Mouse (Mus musculus): ENCODE data around the gene Gm28374. TPM values are rescaled to one million over a fixed set of nuclear protein-coding genes. Genes with fewer than 3 reads are reported as not detected.

Gm28374 gene
- total RNA-seq, 2 experiments from 2014 or later = not detected

DNA sequence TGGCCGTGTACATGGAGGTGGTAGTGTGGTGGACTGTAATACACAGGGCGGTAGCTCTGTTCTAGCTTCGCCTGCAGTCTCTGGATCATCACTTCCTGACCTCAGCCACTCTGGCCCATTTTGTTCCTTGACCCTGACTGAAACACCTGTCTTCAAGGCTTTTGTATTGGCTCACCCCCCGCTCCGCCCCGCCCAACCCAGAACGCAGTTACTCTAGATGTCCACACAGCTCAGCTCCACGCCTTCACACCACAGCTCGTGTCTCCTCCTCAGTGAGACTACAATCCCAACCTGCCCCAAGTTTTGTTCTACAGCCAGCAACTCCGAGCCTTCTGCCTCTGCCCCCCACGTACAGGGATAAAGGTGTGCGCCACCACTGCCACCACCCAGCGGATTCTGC is 6.8 kb upstream of the Gm28374 start:
- ATAC-seq (replicated peaks; ENCODE audit: poor library complexity) = no peak

DNA sequence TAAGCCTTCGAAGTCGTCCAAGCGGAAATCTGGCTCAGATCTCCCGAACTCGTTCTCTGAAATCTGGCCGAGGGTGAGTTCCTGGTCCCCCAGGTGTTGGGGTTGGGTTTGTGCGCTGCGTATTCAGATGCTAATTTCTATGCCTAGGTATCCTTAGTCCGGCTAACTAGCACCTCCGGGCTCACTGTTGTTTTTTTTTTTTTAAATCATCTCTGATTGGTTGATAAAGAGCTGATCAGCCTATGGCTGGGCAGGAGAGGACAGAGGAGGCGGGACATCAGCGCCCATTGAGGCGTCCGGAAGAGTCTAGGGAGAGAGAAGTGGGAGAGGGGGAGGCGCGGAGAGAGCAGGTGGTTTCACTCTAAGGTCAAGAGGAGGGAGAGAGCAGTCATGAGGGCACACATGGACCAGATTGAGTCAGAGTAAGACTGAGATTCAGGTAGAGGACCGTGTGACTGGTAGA is 3.4 kb upstream of the Gm28374 start:
- ATAC-seq (replicated peaks; ENCODE audit: poor library complexity) = peak; percentile 82

DNA sequence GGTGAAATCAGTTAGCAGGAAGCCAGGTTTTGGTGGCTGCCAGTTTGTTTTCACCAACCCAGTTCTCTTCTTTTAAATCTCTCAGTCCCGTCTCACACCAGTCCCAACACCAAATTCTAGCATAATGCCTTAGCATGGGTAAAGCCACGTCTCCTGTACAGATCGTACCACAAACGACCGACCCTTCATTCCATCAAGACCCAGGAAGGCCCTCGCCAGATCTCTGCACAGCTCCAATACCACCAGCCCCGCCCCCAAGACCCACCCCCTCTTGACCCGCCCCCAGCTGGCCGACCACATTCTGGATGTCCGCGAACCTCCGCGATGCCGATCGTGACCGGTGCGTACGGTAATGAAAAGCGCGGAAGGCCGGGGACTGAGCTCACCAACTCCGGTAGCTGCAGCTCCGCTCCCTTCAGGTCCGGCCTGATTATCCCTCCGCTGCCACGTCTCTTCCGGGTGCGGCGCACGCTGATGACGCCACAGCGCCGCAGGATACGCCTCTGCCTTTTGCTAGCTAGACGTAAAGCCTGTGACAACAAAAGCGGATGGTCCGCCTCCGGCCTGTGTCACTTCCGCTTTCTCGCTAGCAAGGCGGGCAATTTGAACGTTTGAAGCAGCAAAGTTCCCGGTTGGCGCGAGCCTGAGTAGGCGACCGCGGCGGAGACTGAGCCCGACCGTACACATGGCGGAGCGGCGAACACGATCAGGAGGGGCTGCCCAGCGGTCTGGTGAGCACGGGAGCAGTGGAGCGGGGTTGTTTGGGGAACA is 2.6 kb upstream of the Gm28374 start, which contains the start of the genes Zfpl1 and Cdca5:
Gene Zfpl1 (minus strand): TSS at position 479 of the 771 bp plus-strand sequence.
Gene Cdca5 (plus strand): TSS at position 506 of the 771 bp plus-strand sequence.
- peak; percentile 95 for ATAC-seq (replicated peaks; ENCODE audit: poor library complexity)

DNA sequence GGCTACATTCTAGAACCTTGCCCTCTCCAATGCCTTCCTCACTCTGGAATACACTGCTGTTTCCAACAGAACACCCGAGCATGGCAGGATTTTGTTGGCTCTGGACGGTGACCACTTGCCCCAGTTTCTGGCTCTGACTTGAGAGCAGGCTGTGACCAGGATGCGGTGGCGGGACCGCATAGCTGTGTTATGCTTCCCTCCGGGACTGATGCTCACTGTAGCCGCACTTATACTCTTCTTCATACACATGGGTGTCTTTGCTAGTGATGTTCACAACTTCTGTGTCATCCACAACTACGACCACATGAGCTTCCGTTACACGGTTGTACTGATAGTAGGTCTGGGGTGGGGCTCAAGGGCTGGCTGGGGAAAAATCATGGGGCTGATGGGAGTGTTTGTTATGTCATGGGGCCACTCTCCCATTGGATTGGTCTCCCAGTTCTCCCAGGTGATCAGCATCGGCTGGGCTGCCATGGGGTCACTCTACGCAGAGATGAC is 2.0 kb downstream of the Gm28374 start, which contains the start of gene Tmem262:
Gene Tmem262 (plus strand): TSS at position 51 of the 498 bp plus-strand sequence.
- ATAC-seq (replicated peaks; ENCODE audit: poor library complexity) = no peak

DNA sequence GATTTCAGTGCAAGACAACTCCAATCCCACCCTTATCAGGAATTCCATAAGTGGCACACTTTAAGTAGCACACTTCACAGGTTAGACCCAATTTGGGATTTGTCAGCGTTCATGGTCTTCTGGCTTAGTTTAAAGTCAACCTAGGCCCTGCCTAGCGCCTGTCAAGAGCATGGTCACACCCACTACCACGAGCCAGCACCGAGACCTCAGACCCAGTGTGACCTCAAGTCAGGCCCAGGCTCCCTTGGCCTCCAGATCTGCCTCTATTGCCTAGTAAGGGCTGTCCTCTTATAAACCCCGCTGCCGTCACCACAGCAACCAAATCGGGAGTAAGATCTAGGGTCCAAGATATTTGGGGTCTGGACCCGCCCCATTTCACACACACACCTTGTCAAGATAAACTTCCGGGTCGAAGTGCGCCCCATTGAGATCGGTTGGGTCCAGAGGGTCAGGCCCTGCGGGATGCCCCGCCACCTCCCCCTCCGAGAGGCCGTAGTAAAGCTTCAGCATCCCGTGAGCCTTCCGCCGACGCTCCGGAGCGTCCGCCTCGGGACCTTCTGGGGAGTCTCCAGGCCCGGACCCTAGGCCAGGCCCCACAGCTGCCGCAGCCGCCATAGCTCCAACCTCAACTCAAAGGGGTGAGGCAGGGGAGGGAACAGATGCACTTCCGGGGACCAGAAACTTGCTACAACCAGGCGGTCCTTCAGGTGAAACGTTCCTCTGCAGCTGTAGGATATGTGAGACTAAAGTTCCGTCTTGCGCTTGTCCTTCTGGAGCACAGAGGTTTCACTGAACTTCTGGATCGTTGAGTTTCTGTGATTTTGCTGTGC is 5.3 kb downstream of the Gm28374 start, which contains the start of gene Vps51:
Gene Vps51 (minus strand): TSS at position 668 of the 830 bp plus-strand sequence.
- ATAC-seq (replicated peaks; ENCODE audit: poor library complexity) = peak; percentile 99

DNA sequence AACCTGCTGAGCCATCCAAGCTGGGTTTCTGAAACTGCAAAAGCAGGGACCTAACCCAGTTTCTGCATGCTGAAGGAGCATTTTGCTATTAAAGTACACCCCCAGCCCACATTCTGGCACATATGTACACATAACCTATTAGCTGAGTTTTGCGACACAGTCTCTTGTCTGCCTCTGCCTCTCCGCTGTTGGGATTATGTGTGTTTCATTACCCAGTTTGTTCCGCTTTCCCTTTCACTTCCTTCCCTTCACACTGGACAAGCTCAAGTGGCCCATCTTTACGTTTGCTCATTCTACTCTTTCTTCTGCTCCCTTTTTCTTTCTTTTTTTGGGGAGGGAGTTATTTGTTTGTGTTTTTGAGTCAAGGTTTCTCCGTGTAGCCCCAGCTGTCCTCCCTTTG is 8.2 kb downstream of the Gm28374 start:
- ATAC-seq (replicated peaks; ENCODE audit: poor library complexity) = no peak

DNA sequence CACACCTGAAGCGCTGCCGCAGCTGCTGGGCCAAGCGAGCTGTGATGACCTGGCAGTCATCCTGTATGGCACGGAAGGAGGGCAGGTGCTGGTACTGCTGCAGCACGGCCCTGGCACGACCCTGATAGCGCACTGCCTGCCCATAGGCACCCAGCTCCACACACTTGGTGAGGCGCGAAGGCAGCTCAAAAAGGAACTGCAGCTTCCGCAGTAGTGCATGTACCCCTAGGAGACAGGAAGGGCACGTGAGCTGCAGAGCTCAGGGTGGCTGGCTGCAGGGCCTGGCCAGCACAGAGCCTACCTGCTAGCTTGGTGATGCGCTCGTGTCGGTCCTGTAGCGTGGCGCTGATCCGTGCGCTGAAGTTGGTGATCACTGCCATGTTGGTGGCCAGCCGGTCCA is 10.8 kb downstream of the Gm28374 start:
- no peak for ATAC-seq (replicated peaks; ENCODE audit: poor library complexity)

DNA sequence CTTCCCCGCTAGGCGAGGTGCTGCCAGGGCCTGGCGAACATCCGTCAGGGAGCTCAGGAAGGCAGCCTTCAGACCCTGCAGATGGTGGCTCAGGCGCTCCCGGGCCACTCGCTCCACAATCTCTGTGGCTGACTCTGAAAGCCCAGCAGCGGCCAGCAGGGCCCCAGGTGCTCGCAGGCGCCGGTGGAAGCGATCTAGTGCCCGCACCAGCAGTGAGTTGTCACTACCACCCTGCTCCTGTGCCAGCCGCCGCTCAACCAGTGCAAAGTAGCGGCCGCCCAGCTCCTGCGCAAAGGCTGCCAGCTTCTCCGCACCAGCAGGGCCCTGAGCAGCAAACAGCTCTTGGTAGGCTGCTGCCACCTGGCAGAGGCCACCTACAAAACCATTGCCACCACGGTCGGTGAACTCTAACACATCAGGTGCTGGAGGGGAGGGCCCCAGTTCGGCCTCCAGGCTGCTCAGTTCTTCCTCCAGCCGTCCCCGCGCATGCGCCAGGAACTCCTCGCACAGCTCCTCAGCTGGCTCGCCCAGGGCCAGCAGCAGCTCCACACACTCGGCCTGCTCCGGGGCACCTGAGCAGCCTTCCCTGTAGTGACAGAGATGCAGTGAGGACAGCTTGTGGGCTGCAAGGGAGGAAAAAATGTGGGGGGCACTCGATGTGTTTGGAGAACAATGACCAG is 11.3 kb downstream of the Gm28374 start:
- ATAC-seq (replicated peaks; ENCODE audit: poor library complexity) = no peak

DNA sequence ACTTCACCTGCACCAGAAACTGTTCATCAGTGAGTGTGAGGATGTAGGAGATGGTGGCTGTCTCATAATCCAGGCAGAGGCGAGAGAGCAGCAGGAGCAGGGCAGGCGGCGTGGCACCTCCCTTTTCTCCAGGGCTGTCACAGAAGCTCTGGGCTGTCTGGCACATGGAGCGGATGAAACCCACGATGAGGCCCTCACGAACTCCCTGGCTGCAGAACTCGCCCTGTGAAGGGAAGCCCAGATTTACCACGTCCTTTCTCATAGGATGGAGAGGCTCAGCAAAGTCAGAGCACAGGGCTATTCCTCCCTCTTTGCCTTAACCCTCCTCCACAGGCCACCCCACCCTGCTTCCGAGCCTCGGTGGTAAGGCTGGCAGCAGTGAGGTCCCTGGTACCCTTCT is 12.2 kb downstream of the Gm28374 start:
- ATAC-seq (replicated peaks; ENCODE audit: poor library complexity) = no peak

DNA sequence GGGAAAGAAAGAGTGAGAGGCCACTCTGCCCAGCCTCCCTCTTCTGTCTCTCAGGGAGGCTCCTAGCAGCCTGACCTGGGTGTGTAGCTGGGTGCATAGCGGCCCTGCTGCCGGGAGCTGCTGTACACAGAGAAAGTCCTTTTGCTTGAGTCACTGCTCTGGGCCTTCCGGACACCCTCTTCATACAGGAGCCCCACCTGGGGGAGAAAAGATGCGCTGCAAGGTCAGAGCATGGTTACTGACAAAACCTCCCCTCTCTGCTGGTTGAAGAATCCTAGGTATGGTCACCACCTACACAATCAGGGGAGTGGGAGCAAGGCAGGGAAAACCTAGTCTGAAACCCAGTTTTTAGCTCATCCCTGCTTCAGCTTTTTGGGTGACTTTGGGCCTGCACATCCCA is 13.1 kb downstream of the Gm28374 start:
- ATAC-seq (replicated peaks; ENCODE audit: poor library complexity) = no peak

DNA sequence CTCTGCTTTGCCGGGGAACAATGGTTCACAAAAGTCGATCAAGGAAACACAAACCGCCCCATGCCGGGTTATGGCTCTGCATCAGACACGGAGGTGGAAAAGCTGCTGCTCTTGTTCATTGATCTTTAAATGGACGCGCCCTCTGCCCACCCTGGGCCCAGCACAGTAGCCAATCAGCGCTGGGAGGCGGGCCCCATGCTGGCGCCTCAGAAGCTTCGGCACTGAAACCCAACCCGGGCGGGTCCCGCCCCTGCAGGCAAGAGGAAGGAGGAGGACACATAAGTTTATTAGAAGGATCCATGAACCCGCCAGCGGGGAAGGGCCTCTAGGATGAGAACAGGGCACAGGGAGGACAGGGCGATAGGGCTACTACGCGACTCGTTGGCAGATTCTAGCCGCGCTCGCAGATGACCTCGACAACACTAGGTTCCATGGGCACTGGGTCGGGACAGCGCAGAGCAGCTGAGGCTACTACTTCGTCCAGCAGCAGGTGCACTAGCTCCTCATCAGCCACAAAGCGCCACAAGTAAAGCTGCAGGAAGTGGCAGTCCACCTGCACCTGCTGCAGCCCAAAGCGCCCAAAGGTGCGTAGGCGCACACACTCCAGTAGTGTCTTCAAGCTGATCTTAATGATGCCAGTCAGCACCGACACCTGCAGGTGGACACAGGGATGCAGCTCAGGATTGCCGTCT is 14.2 kb downstream of the Gm28374 start, which contains the start of gene Tm7sf2:
Gene Tm7sf2 (minus strand): TSS at position 650 of the 692 bp plus-strand sequence.
- ATAC-seq (replicated peaks; ENCODE audit: poor library complexity) = peak; percentile 87

DNA sequence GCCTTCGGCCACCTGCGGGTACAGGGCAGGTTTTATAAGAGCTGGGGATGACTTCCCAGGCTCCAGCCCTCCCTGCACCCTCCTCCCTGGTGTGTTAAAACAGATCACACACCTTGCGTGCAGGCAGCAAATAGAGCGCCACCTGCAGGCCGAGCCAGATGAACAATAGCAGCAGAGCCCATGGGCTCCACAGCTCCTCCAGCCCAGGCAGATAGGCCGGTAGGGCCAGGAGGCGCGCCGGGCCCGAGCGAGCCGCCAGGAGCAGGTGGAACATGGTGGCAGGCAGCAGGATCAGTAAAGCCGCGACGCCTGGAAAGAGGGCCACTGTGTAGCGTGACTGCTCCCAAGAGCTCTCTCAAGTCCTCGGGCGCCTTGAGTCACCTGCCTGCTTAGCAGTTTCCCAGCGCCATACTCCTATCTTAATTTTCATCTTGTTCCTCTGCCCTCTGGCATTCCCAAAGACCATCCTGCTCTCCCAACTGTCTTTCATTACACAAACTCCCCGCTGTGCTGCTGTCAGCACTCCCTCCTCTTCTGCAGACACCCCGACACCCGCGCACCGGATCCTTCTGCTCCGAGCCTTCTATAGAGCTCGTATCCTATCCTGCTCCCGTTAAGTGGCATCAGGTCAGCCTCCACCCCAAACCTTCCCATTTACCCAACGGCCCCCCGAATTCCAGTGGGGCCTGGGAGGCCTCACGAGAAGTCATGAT is 14.9 kb downstream of the Gm28374 start:
- peak; percentile 81 for ATAC-seq (replicated peaks; ENCODE audit: poor library complexity)

DNA sequence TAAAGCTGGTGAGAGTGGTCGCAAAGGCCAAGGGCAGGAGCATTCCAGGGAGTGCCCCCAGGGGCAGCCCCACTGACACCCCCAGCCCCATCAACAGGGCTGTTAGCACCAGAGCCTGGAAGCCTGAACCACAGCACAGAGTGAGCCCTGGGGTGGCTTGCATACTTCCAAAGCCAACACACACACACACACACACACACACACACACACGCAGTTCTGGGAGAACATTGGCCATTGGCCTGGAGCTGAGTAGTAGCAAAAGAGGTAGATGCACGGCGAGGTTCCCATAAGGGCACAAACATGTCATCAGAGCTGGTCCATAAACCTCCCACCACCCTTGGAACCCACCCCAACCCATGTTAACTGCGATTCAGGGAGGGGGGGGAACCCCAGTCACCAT is 15.5 kb downstream of the Gm28374 start:
- no peak for ATAC-seq (replicated peaks; ENCODE audit: poor library complexity)

DNA sequence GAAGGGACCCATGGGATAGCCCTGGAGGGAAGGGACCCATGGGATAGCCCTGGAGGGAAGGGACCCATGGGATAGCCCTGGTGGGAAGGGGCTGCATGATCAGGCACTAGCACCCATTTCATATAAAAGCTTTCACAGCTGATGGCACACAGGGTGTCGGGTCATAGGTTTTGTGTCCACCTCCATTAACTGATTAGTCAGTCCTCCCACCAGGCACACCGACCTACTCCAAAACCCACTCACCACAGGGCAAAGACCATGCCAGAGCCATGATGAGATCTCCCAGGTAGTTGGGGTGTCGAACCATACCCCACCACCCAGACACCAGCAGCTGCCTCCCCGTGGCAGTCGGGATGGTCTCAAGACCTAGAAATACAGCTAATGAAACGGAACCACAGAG is 19.0 kb downstream of the Gm28374 start:
- ATAC-seq (replicated peaks; ENCODE audit: poor library complexity) = no peak

DNA sequence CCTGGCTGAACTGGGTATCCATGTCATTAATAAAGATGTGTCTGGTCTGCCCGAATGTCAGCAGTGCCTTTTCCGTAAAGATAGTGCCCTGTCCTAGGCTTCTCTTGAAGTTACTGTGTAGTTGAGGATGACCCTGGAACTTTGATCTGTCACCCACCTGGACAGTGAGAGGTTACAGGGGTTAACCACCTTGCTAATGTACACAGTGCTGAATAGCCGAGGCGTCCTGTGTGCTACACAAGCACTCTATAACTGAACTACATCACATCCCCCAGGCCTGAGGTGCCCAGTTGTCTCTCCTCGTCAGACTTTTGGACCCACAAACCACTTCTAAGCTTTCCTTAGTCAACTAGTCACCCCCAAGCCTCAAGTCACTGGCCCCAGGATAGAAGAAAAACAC is 19.6 kb downstream of the Gm28374 start:
- no peak for ATAC-seq (replicated peaks; ENCODE audit: poor library complexity)

DNA sequence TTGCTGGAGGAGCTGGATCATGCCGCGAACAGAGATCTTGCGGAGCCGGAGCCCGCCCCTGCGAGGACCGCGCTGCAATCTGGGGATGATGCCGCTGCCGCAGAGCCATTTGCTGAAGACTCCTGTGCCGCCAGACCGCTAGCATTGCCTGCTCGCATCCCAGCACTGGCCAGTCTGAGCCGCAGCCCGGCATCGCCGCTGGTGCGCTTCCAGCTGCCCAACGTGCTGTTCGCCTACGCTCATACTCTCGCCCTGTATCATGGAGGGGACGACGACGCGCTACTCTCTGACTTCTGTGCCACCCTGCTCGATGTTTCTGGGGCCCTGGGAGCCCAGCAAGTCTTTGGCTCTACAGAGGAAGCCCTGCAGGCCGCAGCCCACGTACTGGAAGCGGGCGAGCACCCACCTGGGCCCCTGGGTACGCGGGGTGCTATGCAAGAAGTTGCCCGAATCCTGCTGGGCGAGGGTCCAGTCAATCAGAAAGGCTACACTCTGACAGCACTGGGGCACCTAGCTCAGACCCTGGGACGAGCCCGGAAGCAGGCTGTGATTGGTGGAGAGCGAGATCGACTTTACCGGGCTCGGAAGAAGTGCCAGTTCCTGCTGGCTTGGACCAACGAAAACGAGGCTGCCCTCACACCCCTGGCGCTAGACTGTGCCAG is 20.3 kb downstream of the Gm28374 start:
- peak; percentile 40 for ATAC-seq (replicated peaks; ENCODE audit: poor library complexity)

DNA sequence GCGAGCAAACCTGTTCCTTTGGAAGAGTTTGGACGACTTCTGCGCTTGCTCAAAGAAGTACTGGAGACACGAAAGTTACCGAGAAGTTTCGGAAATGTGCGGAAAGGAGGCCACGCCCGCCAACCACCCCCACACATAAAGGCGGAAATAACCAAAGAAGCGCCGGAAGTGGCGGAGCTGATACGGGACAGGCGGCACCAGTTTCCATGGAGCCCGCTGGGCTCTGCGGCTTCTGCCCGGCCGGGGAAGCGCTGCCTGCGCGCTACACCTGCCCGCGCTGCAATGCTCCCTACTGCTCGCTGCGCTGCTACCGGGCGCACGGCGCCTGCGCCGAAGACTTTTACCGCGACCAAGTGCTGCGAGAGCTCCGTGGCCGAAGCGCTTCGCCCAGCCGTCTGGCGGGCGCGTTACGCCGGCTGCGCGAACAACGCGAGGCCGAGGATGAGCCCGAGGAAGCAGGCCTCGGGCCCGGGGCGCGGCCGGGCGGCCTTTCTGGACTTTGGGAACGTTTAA is 21.0 kb downstream of the Gm28374 start, which contains the start of gene Znhit2:
Gene Znhit2 (plus strand): TSS at position 172 of the 513 bp plus-strand sequence.
- ATAC-seq (replicated peaks; ENCODE audit: poor library complexity) = peak; percentile 68

DNA sequence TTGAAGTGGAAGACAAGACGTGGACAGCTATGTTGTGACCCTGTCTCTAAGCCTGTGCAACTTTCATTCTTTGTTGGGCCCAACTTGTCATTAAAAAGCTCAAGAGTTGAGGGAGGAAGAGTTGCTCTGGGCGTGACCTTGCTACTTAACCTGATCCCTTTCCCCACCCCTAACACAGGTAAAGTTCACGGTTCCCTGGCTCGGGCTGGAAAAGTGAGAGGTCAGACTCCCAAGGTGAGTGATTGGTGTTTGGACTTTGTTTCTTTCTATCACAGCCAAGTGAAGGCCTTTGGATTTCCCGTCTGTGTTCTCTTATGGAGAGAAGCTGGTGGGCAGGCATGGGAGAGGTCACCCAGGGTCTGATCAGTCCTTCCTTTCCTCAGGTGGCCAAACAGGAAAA is 23.1 kb downstream of the Gm28374 start:
- no peak for ATAC-seq (replicated peaks; ENCODE audit: poor library complexity)

DNA sequence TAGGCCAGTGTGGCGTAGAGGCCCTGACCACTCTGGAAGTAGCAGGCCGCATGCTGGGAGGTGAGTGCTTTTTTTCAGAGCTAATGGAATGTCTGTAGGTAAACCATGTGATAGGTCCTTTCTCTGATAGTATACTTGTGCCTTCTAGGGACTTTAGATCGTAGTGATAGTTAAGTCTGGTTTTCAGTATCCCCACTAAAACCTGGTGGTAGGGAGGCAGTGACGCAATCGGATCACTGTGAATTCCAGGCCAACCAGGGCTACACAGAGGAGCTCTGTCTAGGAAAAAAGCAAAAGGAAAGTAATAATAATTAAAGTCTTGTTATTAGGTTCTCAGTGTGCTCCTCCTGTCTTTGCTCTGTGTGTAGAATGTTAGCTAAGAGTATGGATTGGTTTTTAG is 23.5 kb downstream of the Gm28374 start:
- no peak for ATAC-seq (replicated peaks; ENCODE audit: poor library complexity)
